Mouse (Mus musculus): ENCODE results near the gene Gm17428. TPM values are rescaled to one million over a fixed set of nuclear protein-coding genes. Genes with fewer than 3 reads are reported as not detected.

Gm17428 gene
- total and polyA plus RNA-seq, 3 experiments = not detected

DNA sequence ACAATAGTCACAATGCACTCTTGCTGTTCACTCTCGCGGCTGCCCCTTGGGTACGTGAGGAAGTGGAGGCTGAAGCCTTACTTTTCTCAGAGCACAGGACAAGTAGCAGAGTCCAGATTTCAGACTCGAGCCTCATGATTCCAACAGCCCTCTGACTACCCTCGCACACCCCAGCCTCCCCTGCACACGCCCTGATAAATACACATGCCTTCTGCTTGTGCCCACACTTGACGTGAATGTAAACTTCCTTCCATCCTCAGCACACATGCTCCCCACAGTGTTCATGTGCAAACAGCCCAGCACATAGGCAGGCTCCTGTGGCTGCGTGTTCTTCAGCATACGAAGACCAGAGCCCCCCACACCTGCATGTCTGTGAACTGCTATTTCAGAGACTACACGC, 16.9 kb downstream of the Gm17428 start:
- intact Hi-C loops (cut with DNase I) = no loop called here
- Histone ChIP-seq H3K4me1 (ENCODE audit: control insufficient read depth, insufficient read depth, low read length) (no peaks in the 10 kb centered on the region; the same call in 1 of the 2 replicates), H3K36me3 (ENCODE audit: control insufficient read depth, insufficient read depth, low read length) (no peaks in the 10 kb centered on the region), H3K9ac (ENCODE audit: low read depth, low read length) (no peak overlapping the region), H3K27ac (peak overlapping the region; percentile 13; the same call in 1 of the 2 replicates), H3K27me3 (ENCODE audit: control insufficient read depth, insufficient read depth, low read length) (no peaks in the 10 kb centered on the region), H3K4me3 (no peak overlapping the region), H3K79me2 (replicated peaks; ENCODE audit: control insufficient read depth, insufficient read depth, low read length) (no peaks in the 10 kb centered on the region)
- TF ChIP-seq CTCF (IDR thresholded peaks at IDR 0.05) (no peak), EP300 (IDR thresholded peaks at IDR 0.05; ENCODE audit: insufficient read depth, low read depth, low read length) (peak; percentile 78; the same call in 1 of the 2 replicates), POLR2A (IDR thresholded peaks at IDR 0.05; ENCODE audit: insufficient read depth, low read depth, low read length) (peak; percentile 70; the same call in 1 of the 2 replicates)
- WGBS = 36% methylated on average over 10 of the region's 10 CpGs
- no peak for DNase-seq

DNA sequence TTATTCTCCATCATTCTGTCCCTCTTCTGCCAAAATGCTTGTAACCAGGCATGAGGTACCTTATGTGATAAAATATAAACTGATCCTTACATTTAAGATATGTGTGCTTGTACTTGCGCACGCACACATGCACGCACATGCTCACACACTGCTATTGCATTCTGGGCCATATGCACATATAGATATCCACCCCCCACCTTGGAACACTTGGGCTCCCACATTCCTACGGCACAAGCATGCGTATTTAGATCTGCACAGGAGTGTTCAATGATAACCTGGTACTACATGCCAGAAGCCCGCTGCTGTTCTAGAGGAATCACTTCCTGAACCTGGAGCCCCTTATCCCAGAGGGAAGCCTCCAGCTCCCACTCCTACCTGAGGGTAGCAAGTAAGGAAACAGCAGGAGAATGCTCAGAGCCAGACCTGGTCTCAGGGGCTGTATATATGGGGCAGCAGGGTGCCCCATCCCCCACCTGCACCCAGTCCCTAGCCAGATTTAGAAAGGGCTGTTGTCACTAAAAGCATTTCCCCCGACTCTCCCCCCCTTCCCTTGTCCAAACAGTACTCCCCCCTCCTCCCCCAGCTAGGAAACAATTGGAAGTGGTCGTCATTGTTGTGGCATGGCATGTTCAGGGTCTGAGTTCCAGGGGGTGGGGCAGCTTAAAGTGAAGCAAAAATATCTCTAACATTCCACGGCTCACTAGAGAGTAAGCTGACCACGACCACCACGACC, 17.6 kb downstream of the Gm17428 start, which contains the start of gene Myh7:
TSS of gene Myh7 (minus strand) at position 491 of the 733 bp plus-strand sequence.
- Histone ChIP-seq H3K79me2 (replicated peaks; ENCODE audit: control insufficient read depth, insufficient read depth, low read length) (no peaks in the 10 kb centered on the region), H3K4me3 (no peak within 1 kb of the TSS), H3K36me3 (ENCODE audit: control insufficient read depth, insufficient read depth, low read length) (no peaks in the 10 kb centered on the region), H3K4me1 (ENCODE audit: control insufficient read depth, insufficient read depth, low read length) (no peaks in the 10 kb centered on the region; the same call in 1 of the 2 replicates), H3K9ac (ENCODE audit: low read depth, low read length) (0 out of 2 replicates have a peak within 1 kb of the TSS, but pooled peaks have one; percentile 26), H3K27ac (peak within 1 kb of the TSS; percentile 53), H3K27me3 (ENCODE audit: control insufficient read depth, insufficient read depth, low read length) (no peaks in the 10 kb centered on the region)
- intact Hi-C loops (cut with DNase I) = no loop called here
- DNase-seq = peak in 1 of 2 experiments; percentile 43
- WGBS = 20% methylated on average over 11 of the region's 11 CpGs
- TF ChIP-seq EP300 (IDR thresholded peaks at IDR 0.05; ENCODE audit: insufficient read depth, low read depth, low read length) (peak; percentile 90), CTCF (IDR thresholded peaks at IDR 0.05) (no peak), POLR2A (IDR thresholded peaks at IDR 0.05; ENCODE audit: insufficient read depth, low read depth, low read length) (no peak; the same call in 1 of the 2 replicates)

DNA sequence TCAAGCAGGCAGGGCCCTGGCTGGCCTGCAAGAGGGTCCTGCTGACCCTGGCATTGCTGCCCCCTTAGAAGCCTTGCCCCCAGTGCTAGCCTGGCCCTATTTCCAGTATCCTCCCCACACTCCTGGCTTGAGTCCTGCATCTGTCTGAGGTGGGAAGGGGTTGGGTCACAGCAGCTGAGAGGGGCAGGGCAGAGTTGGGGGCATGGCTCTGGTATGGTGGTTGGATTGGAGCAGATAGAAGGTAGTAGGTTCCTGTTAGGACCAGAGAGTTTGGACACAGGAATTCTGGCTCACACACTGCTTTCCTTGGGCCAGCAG, 18.1 kb downstream of the Gm17428 start:
- Histone ChIP-seq H3K36me3 (ENCODE audit: control insufficient read depth, insufficient read depth, low read length) (no peaks in the 10 kb centered on the region), H3K27ac (peak overlapping the region; percentile 53), H3K27me3 (ENCODE audit: control insufficient read depth, insufficient read depth, low read length) (no peaks in the 10 kb centered on the region), H3K4me3 (no peak overlapping the region), H3K79me2 (replicated peaks; ENCODE audit: control insufficient read depth, insufficient read depth, low read length) (no peaks in the 10 kb centered on the region), H3K9ac (ENCODE audit: low read depth, low read length) (0 out of 2 replicates have a peak overlapping the region, but pooled peaks have one; percentile 26), H3K4me1 (ENCODE audit: control insufficient read depth, insufficient read depth, low read length) (no peaks in the 10 kb centered on the region; the same call in 1 of the 2 replicates)
- DNase-seq = peak in 1 of 2 experiments; percentile 47
- TF ChIP-seq POLR2A (IDR thresholded peaks at IDR 0.05; ENCODE audit: insufficient read depth, low read depth, low read length) (peak; percentile 84), CTCF (IDR thresholded peaks at IDR 0.05) (no peak), EP300 (IDR thresholded peaks at IDR 0.05; ENCODE audit: insufficient read depth, low read depth, low read length) (peak; percentile 89)
- intact Hi-C loops (cut with DNase I) = no loop called here

DNA sequence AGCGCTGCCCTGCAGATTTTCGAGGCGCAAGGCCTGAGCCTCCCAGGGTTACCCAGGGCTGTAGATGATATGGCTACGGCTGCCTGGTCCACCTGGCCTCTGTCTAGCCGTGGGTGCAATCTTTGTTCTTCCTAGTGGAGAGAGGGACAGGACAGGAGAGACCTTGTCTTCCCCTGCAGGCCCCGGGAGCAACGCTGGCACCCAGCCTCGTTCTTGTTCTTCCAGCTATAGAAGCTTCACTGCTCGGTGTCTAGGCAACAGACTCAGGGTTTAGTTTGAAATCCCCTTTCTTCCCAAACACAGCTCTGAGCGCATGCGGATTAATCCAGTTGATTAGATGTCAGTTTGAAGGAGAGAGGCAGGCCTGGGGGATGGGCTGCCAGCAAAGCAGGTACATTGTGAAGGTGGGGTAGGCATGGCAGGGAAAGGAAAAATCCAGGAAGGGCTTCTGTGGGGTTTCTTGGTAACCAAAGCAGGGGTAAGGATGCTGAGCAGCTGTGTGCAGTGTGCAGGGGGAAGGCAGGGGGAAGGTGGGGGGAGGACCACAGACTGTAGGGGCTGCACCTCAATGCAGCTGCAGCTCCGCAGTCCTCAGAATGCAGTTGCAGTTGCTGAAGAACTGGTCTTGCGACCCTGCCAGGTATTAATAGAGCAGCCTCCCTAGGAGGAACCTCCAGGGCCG, 18.9 kb downstream of the Gm17428 start:
- intact Hi-C loops (cut with DNase I) = no loop called here
- Histone ChIP-seq H3K4me1 (ENCODE audit: control insufficient read depth, insufficient read depth, low read length) (no peaks in the 10 kb centered on the region; the same call in 1 of the 2 replicates), H3K4me3 (no peak overlapping the region), H3K9ac (ENCODE audit: low read depth, low read length) (no peak overlapping the region), H3K79me2 (replicated peaks; ENCODE audit: control insufficient read depth, insufficient read depth, low read length) (no peaks in the 10 kb centered on the region), H3K27ac (peak overlapping the region; percentile 75; the same call in 1 of the 2 replicates), H3K36me3 (ENCODE audit: control insufficient read depth, insufficient read depth, low read length) (no peaks in the 10 kb centered on the region), H3K27me3 (ENCODE audit: control insufficient read depth, insufficient read depth, low read length) (no peaks in the 10 kb centered on the region)
- 36% methylated on average over 14 of the region's 14 CpGs for WGBS
- DNase-seq = no peak
- TF ChIP-seq POLR2A (IDR thresholded peaks at IDR 0.05; ENCODE audit: insufficient read depth, low read depth, low read length) = peak; percentile 74
- no peak for TF ChIP-seq CTCF (IDR thresholded peaks at IDR 0.05)
- peak; percentile 49; the same call in 1 of the 2 replicates for TF ChIP-seq EP300 (IDR thresholded peaks at IDR 0.05; ENCODE audit: insufficient read depth, low read depth, low read length)

DNA sequence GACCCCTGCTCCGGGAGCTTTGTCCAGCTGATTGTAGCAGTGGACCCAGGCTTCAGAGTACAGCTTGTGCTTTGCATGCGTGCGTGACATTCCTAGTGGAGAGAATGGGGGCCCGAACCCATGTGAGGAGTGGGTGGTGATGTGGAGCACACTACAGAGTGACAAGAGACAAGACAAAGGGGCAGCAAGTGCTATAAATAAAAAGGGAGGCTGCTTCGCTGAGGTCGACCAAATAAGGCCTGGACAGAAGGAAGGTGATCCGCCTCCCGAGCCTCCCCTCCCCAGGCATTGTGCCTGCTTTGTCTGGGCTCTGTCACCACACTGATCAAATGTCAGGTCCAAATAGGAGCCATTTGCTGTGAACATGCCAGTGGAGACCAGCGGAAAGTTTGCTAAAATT, 20.1 kb downstream of the Gm17428 start:
- Histone ChIP-seq H3K36me3 (ENCODE audit: control insufficient read depth, insufficient read depth, low read length) (no peaks in the 10 kb centered on the region), H3K27me3 (ENCODE audit: control insufficient read depth, insufficient read depth, low read length) (no peaks in the 10 kb centered on the region), H3K9ac (ENCODE audit: low read depth, low read length) (0 out of 2 replicates have a peak overlapping the region, but pooled peaks have one; percentile 30), H3K27ac (peak overlapping the region; percentile 75), H3K4me1 (ENCODE audit: control insufficient read depth, insufficient read depth, low read length) (no peaks in the 10 kb centered on the region; the same call in 1 of the 2 replicates), H3K4me3 (no peak overlapping the region), H3K79me2 (replicated peaks; ENCODE audit: control insufficient read depth, insufficient read depth, low read length) (no peaks in the 10 kb centered on the region)
- 45% methylated on average over 9 of the region's 9 CpGs for WGBS
- DNase-seq = no peak
- peak; percentile 65 for TF ChIP-seq POLR2A (IDR thresholded peaks at IDR 0.05; ENCODE audit: insufficient read depth, low read depth, low read length)
- peak; percentile 87 for TF ChIP-seq EP300 (IDR thresholded peaks at IDR 0.05; ENCODE audit: insufficient read depth, low read depth, low read length)
- no peak for TF ChIP-seq CTCF (IDR thresholded peaks at IDR 0.05)
- intact Hi-C loops (cut with DNase I) = no loop called here
